Mouse (Mus musculus) adrenal gland, adult 18-20 months (tissue): ENCODE measurements around the gene Skap1. TPM values are rescaled to one million over a fixed set of nuclear protein-coding genes. Genes with fewer than 3 reads are reported as not detected.
A peak's percentile ranks its signal among the peaks of the same experiment; 100 is the strongest.

Source experiments
- DNase-seq, 2 experiments: peaks; one replicate each; pipeline ENCODE4 v3.0.0; 2021 to 2022; ENCODE audit warnings: low spot score in 2 of 2
- total RNA-seq, 2 experiments: library from RNA; stranded (reverse); gene quantifications; 1 replicate in 1 of 2; 2 replicates in 1 of 2; pipeline ENCODE4 v1.2.3; 2021

The Skap1 gene
- total RNA-seq, 2 experiments from 2014 or later = 7.6 to 8.8 TPM

DNA sequence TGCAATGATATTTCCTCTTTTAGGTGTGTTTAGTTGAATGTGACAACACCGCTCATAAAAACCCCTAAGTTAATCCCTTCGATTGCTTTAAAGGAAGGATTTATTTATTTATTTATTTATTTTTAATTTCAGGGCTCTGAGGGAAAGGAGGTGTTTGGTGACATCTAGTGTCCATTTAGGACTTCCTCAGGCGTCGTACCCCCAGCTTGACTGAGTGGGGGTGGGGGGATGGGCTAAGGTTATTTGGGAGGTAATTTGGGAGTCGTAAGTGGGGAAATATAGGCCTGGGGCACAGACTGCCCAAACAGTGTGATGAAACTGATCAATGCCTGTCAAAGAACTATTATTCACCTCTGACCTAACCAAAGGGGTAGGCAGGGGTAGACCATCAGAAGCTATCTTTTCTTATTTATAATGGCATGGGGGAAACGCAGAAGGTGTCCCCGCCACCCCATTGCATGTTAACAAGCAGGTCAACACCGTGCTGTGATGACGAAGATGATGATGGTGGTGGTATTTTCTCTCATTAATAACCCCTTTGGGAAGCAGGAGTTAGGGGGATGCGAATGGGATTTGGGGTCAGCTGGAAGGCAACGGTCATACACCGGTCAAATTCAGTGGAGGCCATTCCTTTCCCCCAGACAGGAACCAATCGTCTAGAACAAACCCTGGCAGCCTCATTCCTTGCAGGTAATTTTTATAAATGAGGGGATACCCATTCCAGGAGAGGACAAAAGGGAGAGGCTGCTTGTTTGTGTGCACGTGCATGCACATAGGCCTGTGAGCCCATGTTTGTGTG is 273.5 kb downstream of the Skap1 start:
- DNase-seq = no peak

DNA sequence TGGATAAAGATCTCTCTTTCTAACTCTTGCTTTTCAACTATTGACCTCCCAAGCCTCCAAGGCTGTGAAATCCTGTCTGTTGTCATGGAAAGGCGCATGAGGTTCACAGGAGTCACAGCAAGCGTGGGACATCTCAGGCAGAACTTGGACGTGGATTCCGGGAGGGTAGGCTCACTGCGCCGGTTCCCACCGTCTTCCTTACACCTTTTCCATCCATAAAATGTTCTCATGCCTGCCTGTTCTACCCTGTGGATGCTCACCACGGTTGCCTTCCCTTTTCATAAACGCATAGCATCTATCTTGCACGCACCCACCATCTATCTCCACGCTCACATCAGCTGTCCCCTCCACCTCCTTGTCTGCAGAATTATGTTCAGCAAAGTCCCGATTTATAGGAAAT is 276.4 kb downstream of the Skap1 start:
- DNase-seq = no peak

DNA sequence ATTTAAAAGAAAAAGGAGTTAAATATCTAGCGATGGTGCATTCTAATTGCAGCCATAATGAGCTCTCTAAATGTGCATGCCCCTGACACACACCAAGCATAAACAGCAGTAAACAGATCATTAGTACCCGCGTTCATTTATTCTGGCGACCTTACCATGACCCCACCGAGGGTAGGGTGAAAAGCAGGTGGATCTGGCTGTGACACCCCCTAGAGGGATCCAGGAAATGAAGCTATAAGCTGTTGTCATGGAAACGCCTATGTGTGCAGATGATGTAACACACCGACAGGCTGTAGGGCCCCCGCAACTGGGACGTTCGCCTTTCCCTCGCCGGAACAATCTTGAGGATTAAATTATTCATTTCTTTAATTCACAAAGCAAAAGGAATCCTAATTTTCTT is 277.6 kb downstream of the Skap1 start:
- no peak for DNase-seq

DNA sequence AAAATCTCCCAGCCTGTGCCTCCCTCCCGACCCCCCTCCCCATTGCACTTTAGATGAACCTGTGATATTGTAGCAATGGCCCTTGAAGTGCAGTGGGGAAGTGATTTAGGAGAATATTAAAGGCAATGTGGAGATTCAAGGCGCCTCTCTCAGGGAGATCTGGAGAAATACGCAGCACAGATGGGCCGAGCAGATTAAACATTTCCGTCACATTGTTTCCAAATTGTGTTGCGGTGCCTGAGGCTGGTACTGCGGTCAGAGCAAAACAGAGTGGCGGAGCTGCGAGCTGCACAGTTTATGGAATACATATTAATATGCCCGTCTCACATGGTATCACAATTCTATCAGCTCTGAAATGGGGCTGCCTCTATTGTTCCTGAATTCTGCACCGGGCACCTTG is 278.6 kb downstream of the Skap1 start:
- DNase-seq = no peak

DNA sequence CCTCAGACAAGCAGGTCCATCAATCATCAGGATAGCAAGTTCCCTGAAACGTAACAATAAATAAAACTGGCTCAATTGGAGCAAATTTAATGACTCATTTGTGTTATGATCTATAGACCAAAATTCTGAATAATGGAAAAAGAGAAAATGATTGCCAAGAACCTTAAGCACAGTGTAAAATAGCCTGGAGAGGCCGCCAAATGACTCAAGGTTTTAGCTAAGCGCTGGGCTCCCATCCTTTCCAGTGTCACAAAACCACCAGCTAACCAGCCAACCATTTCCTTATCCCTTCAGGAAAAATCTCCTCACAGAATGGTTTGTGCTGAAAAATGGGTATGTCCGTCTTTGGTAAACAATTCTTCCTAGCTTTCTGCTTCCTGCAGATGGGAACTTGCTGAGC is 279.5 kb downstream of the Skap1 start:
- DNase-seq = no peak

DNA sequence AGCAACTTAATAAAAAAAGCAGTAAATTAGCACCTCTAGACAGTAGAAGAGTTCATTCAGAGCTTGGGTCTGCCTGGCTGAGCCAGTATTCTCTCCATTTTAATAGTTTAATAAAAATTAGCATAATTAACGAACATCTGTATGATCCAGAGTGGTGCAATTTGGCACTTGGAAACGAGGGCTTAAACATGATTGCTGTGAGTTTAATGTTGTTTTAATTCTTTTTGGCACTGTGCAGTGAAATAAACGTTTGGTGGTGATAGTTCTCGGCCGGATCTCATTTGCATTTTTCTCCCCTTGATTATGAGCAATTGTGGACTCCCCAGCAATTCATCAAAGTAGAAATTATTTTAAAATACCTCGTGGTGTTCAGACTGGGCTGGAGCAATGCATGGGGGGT is 282.3 kb downstream of the Skap1 start:
- no peak for DNase-seq

DNA sequence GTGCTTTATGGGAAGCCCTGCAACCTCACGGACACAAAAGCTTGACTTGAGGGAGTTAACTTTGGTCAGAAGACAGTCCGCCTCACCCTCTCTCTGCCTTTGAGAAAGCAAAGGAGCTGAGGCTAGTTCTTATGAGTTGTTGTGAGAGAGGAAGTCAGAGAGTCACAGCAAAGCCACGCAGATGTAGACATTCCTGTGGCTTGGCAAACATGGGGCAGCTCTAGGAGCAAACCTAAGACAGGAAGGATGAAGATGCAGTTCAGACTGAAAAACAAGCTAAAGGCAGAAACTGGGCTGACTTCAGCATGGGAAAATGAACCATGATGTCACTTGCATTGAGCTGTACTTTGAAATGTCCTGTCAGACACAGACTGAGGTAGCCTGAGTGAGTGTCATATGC is 283.2 kb downstream of the Skap1 start:
- no peak for DNase-seq

DNA sequence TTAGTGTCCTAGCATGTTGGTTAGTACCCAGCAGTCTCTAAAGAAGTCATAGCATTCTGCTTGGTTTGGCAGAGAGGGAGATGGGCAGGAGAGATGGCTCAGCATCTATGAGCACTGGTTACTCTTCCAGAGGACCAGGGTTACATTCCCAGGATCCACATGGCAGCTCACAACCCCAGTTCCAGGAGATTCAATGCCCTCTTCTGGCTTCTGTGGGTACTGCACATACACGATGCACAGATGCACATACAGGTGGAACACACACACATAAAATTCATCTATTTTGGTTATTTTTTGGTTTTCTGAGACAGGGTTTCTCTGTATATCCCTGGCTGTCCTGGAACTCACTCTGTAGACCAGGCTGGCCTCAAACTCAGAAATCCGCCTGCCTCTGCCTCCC is 290.9 kb downstream of the Skap1 start:
- DNase-seq = no peak

DNA sequence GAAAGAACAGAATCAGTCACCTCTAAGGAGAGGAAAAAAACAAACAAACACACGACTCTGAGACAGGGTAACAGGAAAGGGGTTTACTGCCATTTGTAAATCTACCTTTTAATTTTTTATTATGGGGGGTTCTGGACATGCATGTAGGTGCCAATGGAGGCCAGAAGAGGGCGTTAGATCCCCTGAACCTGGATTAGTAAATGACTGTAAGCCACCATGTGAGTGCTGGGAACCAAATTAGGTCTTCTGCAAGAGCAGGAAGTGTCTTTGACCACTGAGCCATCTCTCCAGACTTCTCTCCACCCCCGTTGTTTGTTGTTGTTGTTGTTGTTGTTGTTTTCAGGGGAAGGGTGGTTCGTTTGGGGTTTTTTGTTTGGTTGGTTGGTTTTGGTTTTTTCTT is 293.0 kb downstream of the Skap1 start:
- no peak for DNase-seq

DNA sequence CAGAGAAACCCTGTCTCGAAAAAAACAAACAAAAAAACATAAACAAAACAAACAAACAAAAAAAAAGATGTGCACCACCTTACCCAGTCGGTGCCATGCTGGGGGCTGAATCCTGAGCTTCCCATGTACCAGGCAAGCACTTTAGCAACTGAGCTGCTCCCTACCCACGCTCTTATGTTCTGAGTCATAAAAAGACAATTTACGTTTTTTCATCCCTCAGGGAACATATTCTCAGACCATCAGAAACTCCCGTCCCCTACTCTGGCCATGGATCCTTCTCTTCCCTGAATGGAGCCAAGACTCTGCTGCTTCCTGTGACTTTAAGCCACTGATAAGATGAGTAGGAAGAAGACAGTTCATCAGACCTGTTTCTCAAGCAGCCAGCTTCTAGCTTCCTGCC is 294.0 kb downstream of the Skap1 start:
- no peak for DNase-seq

DNA sequence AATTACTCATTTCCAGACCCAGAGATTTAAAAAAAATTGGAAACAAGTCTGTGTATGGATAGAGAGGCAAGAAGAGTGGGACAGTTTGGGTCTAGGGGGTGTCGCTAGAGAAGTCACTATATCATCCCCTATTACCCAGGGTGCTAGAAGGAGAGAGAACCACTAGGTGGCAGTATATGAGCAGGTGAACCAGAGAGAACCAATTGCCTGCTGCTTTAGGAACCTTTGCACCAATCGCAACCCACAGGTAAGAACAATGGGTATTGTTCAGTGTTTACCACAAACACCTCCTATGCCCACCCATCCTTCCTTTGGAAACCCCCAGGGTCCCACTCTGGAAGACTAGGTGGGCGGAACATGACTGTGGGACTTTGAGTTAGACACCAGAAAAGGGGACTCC is 295.6 kb downstream of the Skap1 start:
- peak in 1 of 2 experiments; percentile 39 for DNase-seq

DNA sequence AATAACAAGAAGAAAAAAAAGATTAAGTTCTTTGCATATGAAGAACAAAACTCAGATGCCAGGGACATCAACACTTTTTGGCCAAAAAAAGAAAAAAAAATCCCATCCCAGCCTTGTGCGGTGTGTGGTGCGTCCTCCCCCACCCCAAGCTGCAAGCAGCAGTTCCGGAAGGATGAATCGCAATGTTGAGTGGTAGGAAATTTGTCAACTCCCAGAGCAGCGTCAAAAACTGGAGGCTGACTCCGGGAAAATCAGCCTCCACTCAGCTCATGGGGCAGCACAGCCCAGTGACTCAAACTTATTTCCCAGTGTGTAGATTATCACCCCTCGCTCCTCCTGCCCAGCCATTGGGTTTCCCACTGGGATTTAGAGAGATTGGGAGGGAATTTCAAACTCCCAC is 297.6 kb downstream of the Skap1 start:
- no peak for DNase-seq

DNA sequence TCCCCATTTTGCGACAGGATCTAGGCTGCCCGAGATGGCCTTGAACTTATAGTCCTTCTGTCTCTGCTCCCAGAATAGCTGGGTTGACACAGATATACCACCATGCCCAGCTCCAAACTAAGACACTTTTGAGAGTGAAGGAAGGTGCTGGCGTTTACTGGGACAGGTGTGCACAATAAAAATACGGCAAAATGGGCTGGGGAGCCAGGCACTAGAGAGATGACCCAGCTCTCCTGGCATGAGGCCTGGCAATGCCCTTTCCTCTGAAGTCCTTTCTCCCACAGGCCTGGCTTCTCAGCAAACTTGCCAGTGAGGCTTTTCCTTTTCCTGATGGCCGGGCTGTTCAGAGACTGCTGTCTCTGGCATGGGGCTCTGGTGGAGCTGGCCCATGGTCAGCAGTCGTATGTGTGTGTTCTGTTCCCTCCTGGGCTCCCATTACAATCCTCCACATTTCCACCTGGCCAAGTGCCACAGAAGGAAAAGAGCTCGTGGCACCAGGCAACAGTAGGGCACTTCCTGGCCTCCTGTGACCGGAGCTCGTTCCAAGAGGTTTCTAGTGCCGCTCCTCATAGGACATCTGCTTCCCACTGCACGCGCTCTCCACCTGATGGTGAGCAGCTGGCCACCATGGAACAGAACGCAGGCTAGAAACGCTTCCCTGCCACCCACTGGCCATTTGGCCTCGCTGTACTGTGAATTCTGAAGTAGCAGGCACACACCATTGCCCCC is 298.5 kb downstream of the Skap1 start:
- no peak for DNase-seq

DNA sequence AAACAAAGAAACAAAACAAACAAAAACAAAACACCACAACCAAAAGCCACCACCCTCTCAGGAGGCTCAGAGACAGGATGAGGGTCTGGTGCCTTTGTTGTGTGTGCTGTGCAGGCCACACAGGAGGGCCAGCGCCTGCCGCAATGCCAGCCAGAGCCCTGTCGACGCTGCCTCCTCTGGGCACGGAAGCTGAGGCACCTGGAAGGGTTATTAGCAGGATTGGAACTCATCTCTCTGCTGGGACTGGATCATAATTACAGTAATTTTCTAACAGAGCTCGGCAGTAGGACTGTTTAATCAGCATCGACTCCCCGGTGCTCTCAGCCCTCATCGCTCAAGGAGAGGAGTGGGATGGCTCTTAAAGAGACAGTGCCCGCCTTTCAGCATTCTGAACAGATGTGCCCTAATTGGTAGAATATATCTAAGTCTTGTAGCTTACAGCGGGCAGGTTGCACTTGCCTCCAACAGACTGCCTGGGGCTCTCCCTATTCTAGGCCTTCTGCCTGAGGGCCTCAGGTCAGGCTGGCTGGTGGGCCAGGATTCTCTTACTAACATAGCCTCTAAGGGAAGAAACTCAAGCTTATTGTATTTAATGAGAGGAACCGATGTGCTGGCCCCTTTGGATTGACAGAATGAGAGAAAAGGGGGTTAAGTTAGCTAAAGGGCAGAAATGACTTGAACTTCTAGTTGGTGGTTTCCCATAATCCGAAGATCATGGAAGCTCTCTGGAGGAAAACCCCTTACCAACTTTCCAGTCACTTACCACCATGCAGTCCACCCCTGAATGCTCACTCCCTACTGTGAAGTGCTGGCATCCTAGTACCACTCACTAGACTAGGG is 300.3 kb downstream of the Skap1 start:
- no peak for DNase-seq

DNA sequence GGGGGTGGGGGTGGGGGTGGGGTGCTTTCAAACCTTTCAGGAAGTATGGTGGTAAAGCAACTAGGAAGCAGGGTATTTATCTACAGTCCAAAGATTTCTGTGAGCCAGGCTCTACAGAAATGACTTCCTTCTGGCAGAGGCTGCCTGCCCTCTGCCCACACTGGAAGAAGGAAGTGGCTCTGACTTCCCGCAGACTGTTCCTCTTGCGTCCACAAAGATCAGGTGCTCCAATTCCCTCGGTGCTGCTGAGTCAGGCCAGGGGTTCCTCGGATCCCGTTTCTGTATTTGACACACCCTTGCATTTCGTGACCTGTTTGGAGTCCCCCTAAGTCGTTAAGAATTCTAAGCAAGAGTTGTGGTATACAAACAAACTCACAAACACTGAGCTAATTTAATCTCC is 301.3 kb downstream of the Skap1 start:
- no peak for DNase-seq

DNA sequence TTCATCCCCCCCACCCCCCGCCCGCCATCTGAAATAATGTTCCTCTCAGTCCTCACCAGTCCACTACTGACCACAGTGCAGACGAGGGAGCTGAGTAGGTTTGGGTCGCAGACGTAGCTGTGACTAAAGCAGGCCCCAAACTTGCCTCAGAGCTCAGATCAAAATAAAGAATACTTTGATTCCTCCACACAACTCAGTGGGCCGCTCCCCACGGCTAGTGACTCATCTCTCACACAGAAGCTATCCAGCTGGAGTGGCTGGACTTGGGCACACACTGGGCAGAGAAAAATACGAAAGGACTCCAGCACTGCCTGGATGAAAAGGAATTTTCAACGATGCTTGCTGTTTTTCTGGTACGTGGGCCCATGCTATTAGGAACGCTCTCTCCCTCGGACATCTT is 302.2 kb downstream of the Skap1 start:
- no peak for DNase-seq

DNA sequence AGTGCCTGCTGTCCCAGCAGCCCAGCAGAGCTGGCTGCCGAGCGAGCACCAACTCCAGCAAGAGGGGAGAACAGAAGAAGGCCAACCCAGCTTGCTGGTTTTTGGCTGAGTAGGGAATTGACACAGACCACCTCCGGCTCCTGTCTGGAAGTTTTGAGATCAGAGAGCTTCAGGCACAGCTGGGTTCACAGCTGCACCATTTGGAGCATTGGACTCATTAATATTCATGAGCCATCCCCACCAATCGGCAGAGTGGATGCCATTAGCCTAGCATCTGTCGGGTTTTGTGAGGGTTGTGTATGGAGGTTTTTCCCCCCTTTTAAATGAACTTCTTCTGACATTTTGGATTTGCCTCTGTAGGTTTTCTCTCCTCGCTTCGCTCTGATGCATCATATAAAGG is 302.7 kb downstream of the Skap1 start:
- no peak for DNase-seq

DNA sequence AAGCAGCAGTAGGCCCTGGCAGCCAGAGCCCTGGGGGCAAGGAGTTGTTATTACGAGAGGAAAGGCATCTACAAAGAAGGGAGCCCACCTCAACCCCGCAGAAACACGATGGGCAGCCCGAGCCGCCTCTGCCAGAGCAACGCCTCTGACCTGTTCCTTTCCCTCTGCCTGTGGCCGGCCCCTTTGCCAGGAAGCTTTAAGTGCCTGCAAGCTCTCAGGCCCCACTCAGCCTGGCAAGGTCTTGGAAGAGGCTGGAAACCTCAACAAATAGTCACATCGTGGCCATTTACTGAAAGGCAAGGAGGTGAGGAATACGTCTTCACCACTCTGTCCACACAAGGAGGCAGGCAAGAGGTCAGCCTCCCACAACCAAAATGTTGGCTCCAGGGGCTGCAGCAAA is 303.8 kb downstream of the Skap1 start:
- DNase-seq = no peak

DNA sequence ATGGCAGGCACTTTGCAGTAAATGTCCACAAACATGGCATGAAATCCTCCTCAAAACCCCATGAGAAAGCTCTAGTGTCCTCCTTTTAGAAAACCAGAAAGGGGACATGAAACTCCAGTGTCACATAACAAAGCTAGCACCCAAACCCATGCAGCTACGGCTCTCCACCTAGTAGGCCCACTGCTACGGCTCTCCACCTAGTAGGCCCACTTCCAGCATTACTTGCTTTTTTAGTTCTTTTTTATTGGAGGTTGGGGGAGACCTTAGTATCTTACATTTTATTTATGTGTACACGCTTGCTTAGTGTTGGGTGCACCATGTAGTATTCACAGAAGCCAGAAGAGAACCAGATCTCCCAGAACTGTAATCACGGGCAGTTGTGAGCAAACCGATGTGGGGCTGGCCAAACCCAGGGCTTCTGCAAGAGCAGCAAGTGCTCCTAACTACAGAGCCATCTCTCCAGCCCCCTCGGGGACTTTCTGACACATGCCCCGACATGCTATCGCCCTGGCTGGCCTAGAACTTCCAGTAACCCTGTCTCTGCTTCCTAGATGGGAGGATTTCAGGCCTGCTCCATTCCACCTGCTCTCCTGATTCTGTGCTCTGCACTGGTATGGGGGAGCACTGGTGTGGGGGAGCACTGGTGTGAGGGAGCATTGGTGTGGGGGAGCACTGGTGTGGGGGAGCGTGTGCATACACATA is 307.0 kb downstream of the Skap1 start:
- DNase-seq = no peak

DNA sequence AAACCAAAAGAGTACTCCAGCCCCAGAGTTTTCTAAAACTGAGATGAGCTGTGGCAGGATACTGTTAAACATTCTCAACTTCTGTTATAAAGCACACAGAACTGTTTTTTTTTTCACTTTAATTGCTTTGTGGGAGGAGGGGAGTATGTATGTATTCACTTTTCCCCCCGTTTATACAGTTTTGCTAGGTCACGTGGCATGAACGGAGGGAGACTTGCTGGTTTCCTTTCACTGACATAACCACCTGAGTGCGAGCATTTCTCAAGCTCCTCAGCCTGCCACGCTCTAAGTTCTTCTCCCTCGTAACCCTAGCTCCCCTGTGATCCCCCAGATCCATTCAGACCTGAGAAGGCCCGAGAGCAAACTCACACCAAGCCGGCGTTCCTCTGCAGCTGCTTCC is 308.0 kb downstream of the Skap1 start:
- DNase-seq = no peak

DNA sequence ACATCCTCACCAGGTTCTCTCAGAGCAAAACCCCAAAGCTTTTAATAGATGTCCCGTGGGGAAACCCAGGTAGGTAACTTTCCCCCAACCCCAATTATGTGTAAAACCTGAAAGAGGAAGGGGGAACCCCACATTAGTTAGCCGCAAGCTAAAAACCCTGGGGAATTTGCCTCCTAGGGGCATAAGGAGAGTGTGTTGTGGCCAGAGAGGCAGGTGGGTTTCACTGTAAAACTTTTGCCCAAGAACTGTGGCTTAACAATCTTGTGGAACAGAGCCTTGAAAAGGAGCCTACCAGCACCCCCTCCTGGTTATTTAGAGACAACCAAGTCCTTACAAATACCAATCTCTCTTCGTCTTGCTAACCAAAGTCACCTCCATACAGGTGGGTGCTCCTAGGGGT is 310.1 kb downstream of the Skap1 start:
- no peak for DNase-seq
